Mouse (Mus musculus): ENCODE data around the gene BC029722. TPM values are rescaled to one million over a fixed set of nuclear protein-coding genes. Genes with fewer than 3 reads are reported as not detected.

Gene BC029722
- total and polyA plus RNA-seq, 2 experiments: 5.5 to 23.7 TPM

- DNase-seq (ENCODE audit: extremely low read depth, low read depth, low spot score): no peak
- H3K4me1 ChIP-seq (ENCODE audit: control insufficient read depth, insufficient read depth, low read length): no peaks in the 10 kb centered on the region
- TF ChIP-seq POLR2A (IDR thresholded peaks at IDR 0.05; ENCODE audit: extremely low read depth, insufficient read depth, low read length) (no peak), CTCF (IDR thresholded peaks at IDR 0.05; ENCODE audit: low read depth, low read length) (no peak)
- no peak overlapping the region for H3K4me3 ChIP-seq (ENCODE audit: insufficient read depth, low read depth, low read length)
- H3K9ac ChIP-seq (ENCODE audit: low read depth, low read length): no peak overlapping the region
- H3K27me3 ChIP-seq (ENCODE audit: control insufficient read depth, insufficient read depth, low read length): peaks cover 6% of the 10 kb centered on the region; the same call in 1 of the 2 replicates
- H3K79me2 ChIP-seq (ENCODE audit: control insufficient read depth, insufficient read depth, low read length): no peaks in the 10 kb centered on the region
- H3K36me3 ChIP-seq (ENCODE audit: control insufficient read depth, insufficient read depth, low read length): no peaks in the 10 kb centered on the region
- no peak overlapping the region for H3K27ac ChIP-seq (replicated peaks; ENCODE audit: insufficient read depth, low read depth, low read length)
- WGBS: 63% methylated on average over 10 of the region's 10 CpGs
These were observed 42.2 kb downstream of the BC029722 start for GRCm38 (mm10) chr2:155776824-155777687.

DNA sequence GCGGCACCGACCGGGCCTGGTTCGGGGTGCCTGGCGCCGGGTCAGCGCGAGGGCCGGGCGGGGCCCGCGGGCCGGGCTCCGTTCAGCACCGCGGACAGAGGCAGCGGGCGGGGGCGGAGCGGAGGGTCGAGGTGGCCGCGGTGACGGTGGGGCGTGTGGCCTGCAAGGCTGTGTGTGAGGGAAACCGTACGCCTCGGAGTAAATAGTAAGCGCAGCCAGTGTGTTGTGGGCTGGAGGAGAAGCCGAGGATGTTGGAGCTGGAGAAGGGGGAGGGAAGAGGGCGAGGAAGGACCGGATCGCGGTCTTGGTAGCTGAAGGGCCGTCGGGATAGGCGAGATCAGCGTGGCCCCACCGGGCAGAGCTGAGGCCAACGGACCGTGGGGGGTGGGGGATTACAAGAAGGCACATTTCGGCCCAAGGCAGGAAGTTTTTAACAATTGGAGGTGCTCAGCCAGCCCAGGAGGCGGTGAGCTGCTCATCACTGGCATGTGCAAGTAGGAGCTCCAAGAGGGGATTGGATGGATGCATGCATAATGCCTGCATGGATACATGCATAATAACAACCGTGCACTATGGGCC lies 43.5 kb downstream of the BC029722 start:
- H3K4me3 ChIP-seq (ENCODE audit: insufficient read depth, low read depth, low read length): peak overlapping the region; percentile 17; the same call in 1 of the 2 replicates
- no peaks in the 10 kb centered on the region for H3K4me1 ChIP-seq (ENCODE audit: control insufficient read depth, insufficient read depth, low read length)
- H3K36me3 ChIP-seq (ENCODE audit: control insufficient read depth, insufficient read depth, low read length): no peaks in the 10 kb centered on the region
- 4% methylated on average over 43 of the region's 44 CpGs for WGBS
- peaks cover 6% of the 10 kb centered on the region; the same call in 1 of the 2 replicates for H3K27me3 ChIP-seq (ENCODE audit: control insufficient read depth, insufficient read depth, low read length)
- no peak for DNase-seq (ENCODE audit: extremely low read depth, low read depth, low spot score)
- H3K27ac ChIP-seq (replicated peaks; ENCODE audit: insufficient read depth, low read depth, low read length): no peak overlapping the region
- TF ChIP-seq POLR2A (IDR thresholded peaks at IDR 0.05; ENCODE audit: extremely low read depth, insufficient read depth, low read length) (no peak), CTCF (IDR thresholded peaks at IDR 0.05; ENCODE audit: low read depth, low read length) (no peak)
- no peak overlapping the region for H3K9ac ChIP-seq (ENCODE audit: low read depth, low read length)
- no peaks in the 10 kb centered on the region for H3K79me2 ChIP-seq (ENCODE audit: control insufficient read depth, insufficient read depth, low read length)

DNA sequence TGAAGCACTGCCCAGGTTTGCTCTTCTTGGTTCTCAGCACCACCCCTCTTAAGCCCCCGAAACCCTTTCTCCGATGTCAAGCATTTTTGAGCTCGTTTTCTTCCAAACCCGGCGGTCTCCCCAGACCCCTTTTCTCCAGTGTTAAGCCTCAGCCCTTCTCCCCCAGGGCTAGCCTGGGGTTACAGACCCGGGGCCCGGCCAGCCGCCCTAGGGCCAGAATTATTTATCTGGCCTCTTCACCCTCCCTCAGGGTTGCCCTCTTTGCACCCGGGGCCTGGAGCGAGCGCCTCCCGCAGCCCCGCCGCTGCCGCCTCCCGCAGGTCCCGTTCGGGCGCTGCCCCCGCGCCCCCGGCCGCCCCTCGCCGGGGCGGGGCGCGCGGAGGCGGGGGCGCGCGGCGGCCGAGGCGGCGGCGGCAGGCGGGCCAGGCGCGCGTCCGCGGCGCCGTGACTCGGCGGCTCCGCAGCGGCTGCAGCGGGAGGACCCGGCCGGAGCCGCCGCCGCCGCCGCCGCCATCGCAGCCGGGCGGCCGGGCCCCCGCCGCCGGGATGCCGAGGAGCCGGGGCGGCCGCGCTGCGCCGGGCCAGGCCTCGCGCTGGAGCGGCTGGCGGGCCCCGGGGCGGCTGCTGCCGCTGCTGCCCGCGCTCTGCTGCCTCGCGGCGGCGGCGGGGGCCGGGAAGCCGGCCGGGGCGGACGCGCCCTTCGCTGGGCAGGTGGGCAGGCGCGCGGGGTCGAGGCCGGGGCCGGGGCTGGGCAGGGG lies 44.1 kb downstream of the BC029722 start, which contains the start of gene Mmp24:
TSS of gene Mmp24 (plus strand) at position 416 of the 758 bp plus-strand sequence.
- WGBS: 30% methylated on average over 95 of the region's 100 CpGs
- DNase-seq (ENCODE audit: extremely low read depth, low read depth, low spot score): no peak
- Histone ChIP-seq H3K9ac (ENCODE audit: low read depth, low read length) (no peak within 1 kb of the TSS), H3K27ac (replicated peaks; ENCODE audit: insufficient read depth, low read depth, low read length) (no peak within 1 kb of the TSS), H3K4me3 (ENCODE audit: insufficient read depth, low read depth, low read length) (peak within 1 kb of the TSS; percentile 17; the same call in 1 of the 2 replicates), H3K79me2 (ENCODE audit: control insufficient read depth, insufficient read depth, low read length) (no peaks in the 10 kb centered on the region), H3K27me3 (ENCODE audit: control insufficient read depth, insufficient read depth, low read length) (peaks cover 6% of the 10 kb centered on the region; the same call in 1 of the 2 replicates), H3K36me3 (ENCODE audit: control insufficient read depth, insufficient read depth, low read length) (no peaks in the 10 kb centered on the region), H3K4me1 (ENCODE audit: control insufficient read depth, insufficient read depth, low read length) (no peaks in the 10 kb centered on the region)
- TF ChIP-seq POLR2A (IDR thresholded peaks at IDR 0.05; ENCODE audit: extremely low read depth, insufficient read depth, low read length): no peak

GRCm38 (mm10) chr2:155774261-155774926 lies 44.8 kb downstream of the BC029722 start:
- Histone ChIP-seq H3K27me3 (ENCODE audit: control insufficient read depth, insufficient read depth, low read length) (peaks cover 6% of the 10 kb centered on the region; the same call in 1 of the 2 replicates), H3K9ac (ENCODE audit: low read depth, low read length) (no peak overlapping the region), H3K36me3 (ENCODE audit: control insufficient read depth, insufficient read depth, low read length) (no peaks in the 10 kb centered on the region), H3K4me1 (ENCODE audit: control insufficient read depth, insufficient read depth, low read length) (no peaks in the 10 kb centered on the region), H3K27ac (replicated peaks; ENCODE audit: insufficient read depth, low read depth, low read length) (no peak overlapping the region), H3K79me2 (ENCODE audit: control insufficient read depth, insufficient read depth, low read length) (no peaks in the 10 kb centered on the region), H3K4me3 (ENCODE audit: insufficient read depth, low read depth, low read length) (no peak overlapping the region)
- 55% methylated on average over 11 of the region's 11 CpGs for WGBS
- DNase-seq (ENCODE audit: extremely low read depth, low read depth, low spot score): no peak
- TF ChIP-seq POLR2A (IDR thresholded peaks at IDR 0.05; ENCODE audit: extremely low read depth, insufficient read depth, low read length) (no peak), CTCF (IDR thresholded peaks at IDR 0.05; ENCODE audit: low read depth, low read length) (no peak)

GRCm38 (mm10) chr2:155773664-155774063 lies 45.6 kb downstream of the BC029722 start:
- no peaks in the 10 kb centered on the region for H3K36me3 ChIP-seq (ENCODE audit: control insufficient read depth, insufficient read depth, low read length)
- no peak overlapping the region for H3K4me3 ChIP-seq (ENCODE audit: insufficient read depth, low read depth, low read length)
- WGBS: 52% methylated on average over 4 of the region's 4 CpGs
- TF ChIP-seq POLR2A (IDR thresholded peaks at IDR 0.05; ENCODE audit: extremely low read depth, insufficient read depth, low read length): no peak
- TF ChIP-seq CTCF (IDR thresholded peaks at IDR 0.05; ENCODE audit: low read depth, low read length): no peak
- no peak overlapping the region for H3K9ac ChIP-seq (ENCODE audit: low read depth, low read length)
- H3K79me2 ChIP-seq (ENCODE audit: control insufficient read depth, insufficient read depth, low read length): no peaks in the 10 kb centered on the region
- no peak overlapping the region for H3K27ac ChIP-seq (replicated peaks; ENCODE audit: insufficient read depth, low read depth, low read length)
- peaks cover 6% of the 10 kb centered on the region; the same call in 1 of the 2 replicates for H3K27me3 ChIP-seq (ENCODE audit: control insufficient read depth, insufficient read depth, low read length)
- H3K4me1 ChIP-seq (ENCODE audit: control insufficient read depth, insufficient read depth, low read length): no peaks in the 10 kb centered on the region
- no peak for DNase-seq (ENCODE audit: extremely low read depth, low read depth, low spot score)

Other genes with a start within 250 kb of the BC029722 start
- gene Gss, start 226.6 kb downstream of the BC029722 start, total RNA-seq (2014; rRNA removed): 69.4 and 112 TPM in 2 replicates
- 113 and 134 TPM in 2 replicates for gene Gss, start 226.6 kb downstream of the BC029722 start, polyA plus RNA-seq (2012; rRNA removed)
- gene Myh7b, start 208.2 kb downstream of the BC029722 start, total RNA-seq (2014; rRNA removed): not detected in 2 replicates
- gene Myh7b, start 208.2 kb downstream of the BC029722 start, polyA plus RNA-seq (2012; rRNA removed): not detected in 2 replicates
- gene Trpc4ap, start 127.0 kb downstream of the BC029722 start, total RNA-seq (2014; rRNA removed): 53.4 and 65.6 TPM in 2 replicates
- 101 and 114 TPM in 2 replicates for gene Trpc4ap, start 127.0 kb downstream of the BC029722 start, polyA plus RNA-seq (2012; rRNA removed)
- gene Edem2, start 90.0 kb downstream of the BC029722 start, total RNA-seq (2014; rRNA removed): 45.8 and 53.1 TPM in 2 replicates
- gene Edem2, start 90.0 kb downstream of the BC029722 start, polyA plus RNA-seq (2012; rRNA removed): 64.1 and 71.6 TPM in 2 replicates
- not detected in 2 replicates for gene Gm17581, start 83.6 kb downstream of the BC029722 start, total RNA-seq (2014; rRNA removed)
- not detected in 2 replicates for gene Gm17581, start 83.6 kb downstream of the BC029722 start, polyA plus RNA-seq (2012; rRNA removed)
- gene Procr, start 68.3 kb downstream of the BC029722 start, total RNA-seq (2014; rRNA removed): 0.46 and 0.47 TPM in 2 replicates
- 0.65 and 0.73 TPM in 2 replicates for gene Procr, start 68.3 kb downstream of the BC029722 start, polyA plus RNA-seq (2012; rRNA removed)
- gene Mmp24, start 44.1 kb downstream of the BC029722 start, total RNA-seq (2014; rRNA removed): not detected in 2 replicates
- gene Mmp24, start 44.1 kb downstream of the BC029722 start, polyA plus RNA-seq (2012; rRNA removed): 0.02 and 0.05 TPM in 2 replicates
- 41.0 and 49.0 TPM in 2 replicates for gene Eif6, start 7.5 kb upstream of the BC029722 start, total RNA-seq (2014; rRNA removed)
- 80.2 and 84.4 TPM in 2 replicates for gene Eif6, start 7.5 kb upstream of the BC029722 start, polyA plus RNA-seq (2012; rRNA removed)
- gene Fam83c, start 15.4 kb upstream of the BC029722 start, total RNA-seq (2014; rRNA removed): not detected in 2 replicates
- gene Fam83c, start 15.4 kb upstream of the BC029722 start, polyA plus RNA-seq (2012; rRNA removed): not detected in 2 replicates
- gene Uqcc1, start 110.9 kb upstream of the BC029722 start, total RNA-seq (2014; rRNA removed): 61.3 and 65.9 TPM in 2 replicates
- gene Uqcc1, start 110.9 kb upstream of the BC029722 start, polyA plus RNA-seq (2012; rRNA removed): 31.2 and 34.4 TPM in 2 replicates
- not detected in 2 replicates for gene Gm15557, start 121.3 kb upstream of the BC029722 start, total RNA-seq (2014; rRNA removed)
- gene Gm15557, start 121.3 kb upstream of the BC029722 start, polyA plus RNA-seq (2012; rRNA removed): not detected in 2 replicates
- gene Gdf5, start 125.9 kb upstream of the BC029722 start, total RNA-seq (2014; rRNA removed): not detected in 2 replicates
- gene Gdf5, start 125.9 kb upstream of the BC029722 start, polyA plus RNA-seq (2012; rRNA removed): not detected in 2 replicates
- 2.3 and 3.3 TPM in 2 replicates for gene Cep250, start 137.0 kb upstream of the BC029722 start, total RNA-seq (2014; rRNA removed)
- 1.7 and 2.5 TPM in 2 replicates for gene Cep250, start 137.0 kb upstream of the BC029722 start, polyA plus RNA-seq (2012; rRNA removed)
- gene 6430550D23Rik, start 188.6 kb upstream of the BC029722 start, total RNA-seq (2014; rRNA removed): 2.5 and 3.9 TPM in 2 replicates
- gene 6430550D23Rik, start 188.6 kb upstream of the BC029722 start, polyA plus RNA-seq (2012; rRNA removed): 2.2 and 3.5 TPM in 2 replicates
- 59.2 and 71.9 TPM in 2 replicates for gene Ergic3, start 188.6 kb upstream of the BC029722 start, total RNA-seq (2014; rRNA removed)
- gene Ergic3, start 188.6 kb upstream of the BC029722 start, polyA plus RNA-seq (2012; rRNA removed): 168 and 185 TPM in 2 replicates
- not detected in 2 replicates for gene Fer1l4, start 233.5 kb upstream of the BC029722 start, total RNA-seq (2014; rRNA removed)
- 0.06 TPM in 1 of 2 replicates, not detected in the other for gene Fer1l4, start 233.5 kb upstream of the BC029722 start, polyA plus RNA-seq (2012; rRNA removed)
- gene Spag4, start 245.7 kb upstream of the BC029722 start, total RNA-seq (2014; rRNA removed): 1.6 and 1.7 TPM in 2 replicates
- 4.8 and 5.5 TPM in 2 replicates for gene Spag4, start 245.7 kb upstream of the BC029722 start, polyA plus RNA-seq (2012; rRNA removed)

All from liver, adult 2 months (tissue).